Mouse (Mus musculus) neural tube, embryonic 15.5 days (tissue): ENCODE data around the gene Cdk2ap1. TPM values are rescaled to one million over a fixed set of nuclear protein-coding genes. Genes with fewer than 3 reads are reported as not detected.
"Not testable (repeated sequence)": the region's sequence is repeated elsewhere in the genome, so short reads cannot be mapped to it uniquely, and the experiment has no call there.

Experiments
- ATAC-seq: fragments of 200-750 bp; cut with Nextera tagmentation; 2 replicates; pipeline ENCODE4 v1.8.0; 2017; ENCODE audit warnings: mild to moderate bottlenecking, moderate TSS enrichment, moderate library complexity; ENCODE audit not compliant: low FRiP score
- H3K27ac ChIP-seq: fragments of 300-500 bp; sonication (generic); replicated peaks from 2 replicates; pipeline ENCODE4 v1.5.1; 2015; ENCODE audit warnings: mild to moderate bottlenecking, inconsistent platforms
- H3K27me3 ChIP-seq: fragments of 300-500 bp; sonication (generic); replicated peaks from 2 replicates; pipeline ENCODE4 v1.6.1; 2015; ENCODE audit warnings: inconsistent platforms
- H3K36me3 ChIP-seq: fragments of 300-500 bp; sonication (generic); 2 replicates; pipeline ENCODE4 v1.6.1; 2015; ENCODE audit warnings: inconsistent platforms
- H3K4me1 ChIP-seq: fragments of 300-500 bp; sonication (generic); 2 replicates; pipeline ENCODE4 v1.6.1; 2015; ENCODE audit warnings: inconsistent platforms
- H3K4me2 ChIP-seq: fragments of 300-500 bp; sonication (generic); 2 replicates; pipeline ENCODE4 v1.6.1; 2015; ENCODE audit warnings: inconsistent platforms, mild to moderate bottlenecking, moderate library complexity
- H3K4me3 ChIP-seq: fragments of 300-500 bp; sonication (generic); replicated peaks from 2 replicates; pipeline ENCODE4 v1.5.1; 2015; ENCODE audit warnings: mild to moderate bottlenecking, inconsistent platforms
- H3K9ac ChIP-seq: fragments of 300-500 bp; sonication (generic); replicated peaks from 2 replicates; pipeline ENCODE4 v1.6.1; 2015; ENCODE audit warnings: mild to moderate bottlenecking, inconsistent platforms
- H3K9me3 ChIP-seq: fragments of 300-500 bp; sonication (generic); replicated peaks from 2 replicates; pipeline ENCODE4 v1.6.1; 2016; ENCODE audit warnings: inconsistent platforms
- WGBS: fragments of 180-500 bp; shearing (Covaris S2); methylation state at CpG from one replicate; pipeline ENCODE4 v1.1.7; 2015; ENCODE audit warnings: mixed read lengths; 5-methylcytosine and 5-hydroxymethylcytosine counted together
- polyA plus RNA-seq: library from polyadenylated mRNA; unstranded; fragments of >200 nt; fragmentation: Nextera tagmentation; extraction: Ambion mirVana; gene quantifications from 2 replicates; pipeline ENCODE4 v1.2.1, GENCODE M21; 2015

Gene Cdk2ap1
- polyA plus RNA-seq, 1 experiment from 2014 or later = 89.0 TPM

DNA sequence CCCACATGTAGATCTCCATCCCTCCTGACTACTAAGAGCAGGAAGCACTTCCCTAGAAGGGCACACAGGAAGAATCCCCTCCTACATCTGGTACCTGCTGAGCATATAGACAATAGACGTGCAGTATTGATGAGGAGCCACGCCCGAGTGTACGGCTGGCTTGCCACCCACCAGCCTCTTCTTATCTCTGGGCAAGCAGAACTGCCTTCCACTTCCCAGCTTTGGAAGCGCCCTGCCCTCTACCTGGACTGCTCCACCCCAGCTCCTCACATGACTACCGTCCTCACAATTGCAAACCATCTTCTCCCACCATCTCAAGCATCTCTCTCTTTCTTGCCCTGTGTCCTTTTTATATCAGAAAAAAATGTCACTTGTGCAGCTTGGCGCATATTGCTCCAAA lies 45.2 kb downstream of the Cdk2ap1 start:
- WGBS = 91% methylated on average over 7 of the region's 7 CpGs
- Histone ChIP-seq H3K36me3 (peaks cover 75% of the 10 kb centered on the region), H3K9ac (no peak overlapping the region), H3K9me3 (no peaks in the 10 kb centered on the region), H3K27ac (no peak overlapping the region), H3K4me1 (no peaks in the 10 kb centered on the region), H3K4me2 (no peak overlapping the region), H3K4me3 (no peak overlapping the region), H3K27me3 (no peaks in the 10 kb centered on the region)
- no peak for ATAC-seq

DNA sequence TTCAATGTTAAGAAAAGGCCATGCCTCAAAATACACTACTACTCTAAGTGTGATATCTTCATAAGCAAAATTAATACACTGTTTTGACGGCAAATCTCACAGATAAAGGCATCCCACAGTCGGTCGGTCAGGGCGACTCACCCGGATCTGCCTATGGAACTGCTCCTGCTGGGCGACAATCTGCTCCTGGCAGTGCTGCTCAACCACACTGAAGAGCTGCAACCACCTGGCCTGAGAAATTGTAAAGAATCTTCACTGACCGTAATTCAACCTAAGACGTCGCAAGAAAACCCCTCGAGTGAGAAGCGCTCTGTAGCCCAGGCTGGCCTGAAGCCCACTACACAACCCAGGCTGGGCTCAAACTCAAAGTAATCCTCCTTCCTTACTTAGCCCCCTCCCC lies 46.9 kb downstream of the Cdk2ap1 start:
- WGBS = 90% methylated on average over 11 of the region's 11 CpGs

DNA sequence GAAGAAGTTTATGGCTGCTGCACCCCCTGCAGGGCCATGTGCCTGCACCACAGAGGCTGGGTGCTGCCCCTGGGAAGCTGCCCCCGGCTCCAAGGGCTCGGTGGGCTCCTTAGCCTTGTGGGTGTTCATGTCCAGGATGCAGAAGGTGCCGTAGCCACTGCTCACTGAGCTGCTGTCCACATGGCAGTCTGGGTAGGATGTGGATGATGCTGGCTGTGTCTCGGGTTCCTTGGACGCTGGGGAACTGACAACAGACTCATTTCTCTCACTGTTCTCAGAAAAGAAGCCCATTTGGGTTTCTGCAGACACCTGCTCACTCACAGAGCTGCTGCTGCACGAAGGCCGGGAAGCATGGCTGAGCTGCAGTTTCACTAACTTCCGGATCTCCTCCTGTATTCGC lies 47.4 kb downstream of the Cdk2ap1 start:
- WGBS = 90% methylated on average over 9 of the region's 9 CpGs
- ATAC-seq = no peak

More for the DNA sequence above, 46.9 kb downstream of the Cdk2ap1 start:
- no peaks in the 10 kb centered on the region for H3K4me1 ChIP-seq
- no peak overlapping the region for H3K4me2 ChIP-seq
- no peaks in the 10 kb centered on the region for H3K27me3 ChIP-seq
- peaks cover 7% of the 10 kb centered on the region; the same call in 1 of the 2 replicates for H3K9me3 ChIP-seq
- H3K36me3 ChIP-seq = peaks cover 83% of the 10 kb centered on the region
- no peak overlapping the region for H3K9ac ChIP-seq
- H3K27ac ChIP-seq = no peak overlapping the region
- H3K4me3 ChIP-seq = no peak overlapping the region
- no peak for ATAC-seq

DNA sequence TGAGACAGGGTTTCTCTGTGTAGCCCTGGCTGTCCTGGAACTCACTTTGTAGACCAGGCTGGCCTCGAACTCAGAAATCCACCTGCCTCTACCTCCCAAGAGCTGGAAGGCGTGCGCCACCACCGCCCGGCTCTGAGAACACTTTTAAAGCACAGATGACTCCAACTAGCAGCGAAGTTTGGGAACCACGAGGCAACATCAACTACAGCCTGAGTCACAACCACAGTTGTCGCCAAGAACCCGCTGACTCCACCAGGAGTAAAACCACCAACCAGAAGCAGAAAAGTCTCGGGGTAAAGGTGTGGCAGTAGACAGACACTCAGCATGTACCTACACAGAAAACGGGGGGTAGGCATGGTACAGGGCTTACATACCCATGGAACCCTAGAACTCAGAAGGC lies 52.8 kb downstream of the Cdk2ap1 start:
- no peak for ATAC-seq
- Histone ChIP-seq H3K27ac (no peak overlapping the region), H3K9me3 (peaks cover 7% of the 10 kb centered on the region; the same call in 1 of the 2 replicates), H3K4me1 (no peaks in the 10 kb centered on the region), H3K4me3 (no peak overlapping the region), H3K4me2 (no peak overlapping the region), H3K27me3 (no peaks in the 10 kb centered on the region), H3K36me3 (peaks cover 72% of the 10 kb centered on the region), H3K9ac (no peak overlapping the region)
- WGBS = 98% methylated on average over 11 of the region's 11 CpGs

More for the DNA sequence above, 47.4 kb downstream of the Cdk2ap1 start:
- H3K4me2 ChIP-seq = no peak overlapping the region
- H3K4me1 ChIP-seq = no peaks in the 10 kb centered on the region
- H3K9ac ChIP-seq = no peak overlapping the region
- peaks cover 83% of the 10 kb centered on the region for H3K36me3 ChIP-seq
- H3K27ac ChIP-seq = no peak overlapping the region
- H3K27me3 ChIP-seq = no peaks in the 10 kb centered on the region
- peaks cover 7% of the 10 kb centered on the region; the same call in 1 of the 2 replicates for H3K9me3 ChIP-seq
- H3K4me3 ChIP-seq = no peak overlapping the region

DNA sequence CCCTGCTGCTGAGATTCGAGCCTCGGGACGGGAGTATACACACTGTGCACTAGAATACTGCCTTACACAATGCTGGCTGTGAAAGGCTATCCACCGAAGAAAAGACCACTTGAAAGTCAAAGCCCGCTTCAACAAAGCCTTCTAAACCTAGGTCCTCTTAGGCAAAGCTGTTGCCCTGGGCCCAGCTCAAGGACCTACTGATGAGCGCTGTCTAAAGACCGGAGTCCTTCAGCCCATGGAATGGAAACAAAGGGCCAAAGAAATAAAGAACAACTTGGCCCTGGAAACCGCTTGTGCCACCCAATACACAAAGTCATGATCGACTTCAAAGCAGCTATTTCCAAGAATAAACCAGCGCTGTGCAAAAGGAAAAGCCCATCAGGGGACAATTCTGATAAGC lies 53.7 kb downstream of the Cdk2ap1 start:
- Histone ChIP-seq H3K4me3 (no peak overlapping the region), H3K4me1 (no peaks in the 10 kb centered on the region), H3K4me2 (no peak overlapping the region), H3K36me3 (peaks cover 65% of the 10 kb centered on the region), H3K9ac (no peak overlapping the region), H3K27me3 (no peaks in the 10 kb centered on the region), H3K9me3 (peaks cover 7% of the 10 kb centered on the region; the same call in 1 of the 2 replicates), H3K27ac (no peak overlapping the region)
- no peak for ATAC-seq
- 80% methylated on average over 10 of the region's 10 CpGs for WGBS

DNA sequence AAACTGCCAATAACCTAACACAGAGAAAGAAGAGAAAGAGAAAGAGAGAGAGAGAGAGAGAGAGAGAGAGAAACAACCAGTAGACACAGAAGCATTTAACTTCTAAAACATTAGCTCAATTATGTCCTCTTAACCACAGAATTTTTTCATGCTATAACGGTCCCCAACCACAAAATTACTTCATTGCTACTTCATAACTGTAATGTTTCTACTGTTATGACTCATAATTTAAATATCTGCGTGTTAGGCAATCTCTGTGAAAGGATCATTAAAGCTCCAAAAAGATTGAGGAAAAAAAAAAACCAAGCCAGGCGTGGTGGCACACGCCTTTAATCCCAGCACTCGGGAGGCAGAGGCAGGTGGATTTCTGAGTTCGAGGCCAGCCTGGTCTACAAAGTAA lies 60.0 kb downstream of the Cdk2ap1 start:
- not testable (repeated sequence) for H3K27ac ChIP-seq, H3K9ac ChIP-seq, H3K4me2 ChIP-seq, ATAC-seq, H3K4me1 ChIP-seq, H3K4me3 ChIP-seq, H3K27me3 ChIP-seq, H3K9me3 ChIP-seq
- H3K36me3 ChIP-seq = peaks cover 58% of the 10 kb centered on the region
- WGBS = 94% methylated on average over 6 of the region's 6 CpGs

DNA sequence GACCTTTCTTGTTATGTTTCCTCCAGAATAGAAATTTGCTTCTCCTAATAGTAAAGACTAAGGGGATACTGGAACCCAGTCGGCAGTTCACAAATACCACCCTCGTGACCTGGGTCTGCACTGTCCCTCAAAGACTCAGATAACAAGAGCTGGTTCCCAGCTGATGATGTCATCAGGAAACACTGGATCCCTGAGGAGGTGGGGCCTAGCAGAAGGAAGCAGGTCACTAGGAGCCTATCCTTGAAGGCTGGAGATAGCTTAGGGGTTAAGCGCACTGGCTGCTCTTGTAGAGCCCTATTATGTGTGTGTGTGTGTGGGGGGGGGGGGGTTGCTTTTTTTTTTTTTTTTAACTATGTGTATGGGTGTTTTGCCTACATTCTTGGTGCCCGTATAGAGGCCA lies 62.8 kb downstream of the Cdk2ap1 start:
- no peak overlapping the region for H3K4me2 ChIP-seq
- no peaks in the 10 kb centered on the region for H3K4me1 ChIP-seq
- H3K4me3 ChIP-seq = no peak overlapping the region
- no peak overlapping the region for H3K9ac ChIP-seq
- no peaks in the 10 kb centered on the region for H3K27me3 ChIP-seq
- peaks cover 52% of the 10 kb centered on the region for H3K36me3 ChIP-seq
- no peak for ATAC-seq
- H3K27ac ChIP-seq = no peak overlapping the region
- WGBS = 81% methylated on average over 4 of the region's 4 CpGs
- no peaks in the 10 kb centered on the region for H3K9me3 ChIP-seq

DNA sequence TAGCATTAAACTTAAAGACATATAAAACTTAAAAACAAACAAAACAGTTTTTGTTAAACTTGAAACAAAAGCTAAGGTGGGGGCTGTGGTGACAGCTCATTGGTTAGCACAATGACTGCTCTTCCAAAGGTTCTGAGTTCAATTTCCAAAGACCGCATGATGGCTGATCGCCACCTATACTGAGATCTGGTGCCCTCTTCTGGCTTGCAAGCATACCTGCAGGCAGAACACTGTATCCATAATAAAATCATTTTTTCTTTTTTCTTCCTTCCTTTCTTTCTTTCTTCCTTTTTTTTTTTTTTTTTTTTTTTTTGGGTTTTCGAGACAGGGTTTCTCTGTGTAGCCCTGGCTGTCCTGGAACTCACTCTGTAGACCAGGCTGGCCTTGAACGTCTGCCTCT lies 63.6 kb downstream of the Cdk2ap1 start:
- not testable (repeated sequence) for H3K9ac ChIP-seq, H3K27me3 ChIP-seq, ATAC-seq, H3K4me1 ChIP-seq, H3K9me3 ChIP-seq, H3K4me3 ChIP-seq, H3K4me2 ChIP-seq, H3K27ac ChIP-seq
- H3K36me3 ChIP-seq = peaks cover 54% of the 10 kb centered on the region
- WGBS = 60% methylated on average over 3 of the region's 4 CpGs

DNA sequence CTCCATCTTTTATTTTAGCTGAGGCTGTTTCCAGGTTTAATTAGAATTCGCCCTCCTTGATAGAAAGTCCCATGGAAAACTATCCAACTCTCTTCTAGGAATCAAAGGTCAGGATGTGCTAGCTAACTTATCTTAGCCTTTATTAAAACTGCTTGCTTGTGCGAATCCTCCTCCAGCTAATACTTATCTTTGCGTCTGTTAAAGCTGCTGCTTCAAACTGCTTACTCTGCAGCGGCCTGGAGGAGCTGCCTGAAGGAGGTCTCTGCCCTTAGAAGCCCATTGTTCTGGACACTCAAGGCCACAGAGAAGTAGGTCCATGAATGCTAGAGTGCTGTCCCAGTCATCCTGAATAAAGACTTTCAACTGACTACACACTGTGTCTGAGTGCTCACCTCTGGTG lies 66.4 kb downstream of the Cdk2ap1 start:
- Histone ChIP-seq H3K9me3 (no peaks in the 10 kb centered on the region), H3K9ac (no peak overlapping the region), H3K27ac (no peak overlapping the region), H3K4me1 (no peaks in the 10 kb centered on the region), H3K27me3 (no peaks in the 10 kb centered on the region), H3K4me2 (no peak overlapping the region), H3K4me3 (no peak overlapping the region), H3K36me3 (peaks cover 65% of the 10 kb centered on the region)
- no peak for ATAC-seq
- 94% methylated on average over 4 of the region's 4 CpGs for WGBS

Other genes with a start within 250 kb of the Cdk2ap1 start
- 87.7 and 89.1 TPM in 2 replicates for gene Arl6ip4, start 247.0 kb downstream of the Cdk2ap1 start, polyA plus RNA-seq
- 8.9 and 9.4 TPM in 2 replicates for gene Pitpnm2, start 113.3 kb downstream of the Cdk2ap1 start, polyA plus RNA-seq
- 10.7 and 12.6 TPM in 2 replicates for gene Mphosph9, start 35.1 kb downstream of the Cdk2ap1 start, polyA plus RNA-seq
- gene 2810006K23Rik, start 35.0 kb downstream of the Cdk2ap1 start, polyA plus RNA-seq = 13.4 and 14.4 TPM in 2 replicates
- 85.9 and 87.2 TPM in 2 replicates for gene Sbno1, start 62.9 kb upstream of the Cdk2ap1 start, polyA plus RNA-seq
- 29.3 and 30.8 TPM in 2 replicates for gene Kmt5a, start 76.8 kb upstream of the Cdk2ap1 start, polyA plus RNA-seq
- 27.5 and 32.0 TPM in 2 replicates for gene Rilpl2, start 115.3 kb upstream of the Cdk2ap1 start, polyA plus RNA-seq
- 20.7 and 22.2 TPM in 2 replicates for gene Snrnp35, start 120.1 kb upstream of the Cdk2ap1 start, polyA plus RNA-seq
- 14.3 and 14.6 TPM in 2 replicates for gene Rilpl1, start 168.3 kb upstream of the Cdk2ap1 start, polyA plus RNA-seq
- gene Tmed2, start 177.6 kb upstream of the Cdk2ap1 start, polyA plus RNA-seq = 336 and 384 TPM in 2 replicates
- gene Ddx55, start 189.8 kb upstream of the Cdk2ap1 start, polyA plus RNA-seq = 24.9 and 28.1 TPM in 2 replicates
- 58.1 and 65.3 TPM in 2 replicates for gene Eif2b1, start 216.0 kb upstream of the Cdk2ap1 start, polyA plus RNA-seq
- 39.5 and 46.0 TPM in 2 replicates for gene Gtf2h3, start 216.1 kb upstream of the Cdk2ap1 start, polyA plus RNA-seq